Mouse (Mus musculus) brain, embryonic 14.5 days (tissue): Measurements from ENCODE around the gene Sucla2. TPM values are rescaled to one million over a fixed set of nuclear protein-coding genes. Genes with fewer than 3 reads are reported as not detected.
A peak's percentile ranks its signal among the peaks of the same experiment; 100 is the strongest.

Experiments
- DNase-seq: peaks from one replicate; pipeline ENCODE4 v3.0.0-alpha.2; 2011; ENCODE audit warnings: low read depth
- CTCF ChIP-seq: fragments of 200-500 bp; IDR thresholded peaks from 2 replicates; pipeline ENCODE4 v1.5.1; 2012; ENCODE audit warnings: inconsistent platforms, mild to moderate bottlenecking, moderate library complexity, borderline replicate concordance; ENCODE audit not compliant: insufficient read depth, insufficient read length; ENCODE audit errors: extremely low read depth
- POLR2A ChIP-seq: fragments of 200-500 bp; IDR thresholded peaks from 2 replicates; pipeline ENCODE4 v1.6.1; 2012; ENCODE audit warnings: mild to moderate bottlenecking, inconsistent platforms, borderline replicate concordance; ENCODE audit not compliant: poor library complexity, insufficient read depth, insufficient read length, severe bottlenecking; ENCODE audit errors: extremely low read depth
- polyA plus RNA-seq: library from polyadenylated mRNA; depleted of rRNA; stranded (reverse); fragments of >200 nt; gene quantifications from 2 replicates; pipeline ENCODE4 v1.2.3, GENCODE M21; 2012; rRNA removed

Gene Sucla2
- polyA plus RNA-seq, 1 experiment = 52.8 TPM

DNA sequence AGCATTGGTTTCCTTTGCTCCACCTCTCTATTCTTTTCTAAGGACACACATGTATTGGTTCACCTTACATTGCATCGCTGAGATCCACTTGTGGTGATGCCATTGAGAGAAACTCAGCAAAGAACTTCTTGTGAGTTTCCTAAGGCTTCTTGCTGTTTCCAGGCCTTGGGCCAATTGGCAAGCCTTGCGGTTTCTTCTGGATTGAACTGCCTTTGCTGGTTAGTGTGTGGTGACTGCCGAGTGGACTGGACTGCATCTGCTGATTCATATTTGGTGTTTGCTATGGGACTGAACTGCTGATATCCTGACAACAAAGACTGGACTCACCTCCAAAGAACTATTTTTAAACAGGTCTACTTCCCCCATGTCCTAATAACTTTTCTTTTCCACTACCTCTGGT, 109.2 kb downstream of the Sucla2 start:
- peak; percentile 12 for DNase-seq

GRCm38 (mm10) chr14:73637460-73637859, 112.3 kb downstream of the Sucla2 start:
- TF ChIP-seq POLR2A (no peak), CTCF (peak; percentile 7; the same call in 1 of the 2 replicates)
- DNase-seq = no peak

More for the DNA sequence above, 109.2 kb downstream of the Sucla2 start:
- TF ChIP-seq CTCF (no peak), POLR2A (no peak)

Other genes with a start within 250 kb of the Sucla2 start
- 31.1 and 38.2 TPM in 2 replicates for gene Rb1, start 199.5 kb upstream of the Sucla2 start, polyA plus RNA-seq
- 371 and 377 TPM in 2 replicates for gene Itm2b, start 140.0 kb upstream of the Sucla2 start, polyA plus RNA-seq
- gene Med4, start 15.3 kb upstream of the Sucla2 start, polyA plus RNA-seq = 47.9 and 52.2 TPM in 2 replicates
- gene Nudt15, start 22.9 kb downstream of the Sucla2 start, polyA plus RNA-seq = 3.6 and 4.8 TPM in 2 replicates
- gene Gm21750, start 135.9 kb downstream of the Sucla2 start, polyA plus RNA-seq = not detected in 2 replicates